Mouse (Mus musculus): Measurements from ENCODE around the gene Brms1. TPM values are rescaled to one million over a fixed set of nuclear protein-coding genes. Genes with fewer than 3 reads are reported as not detected.
"Not testable (repeated sequence)": the region's sequence is repeated elsewhere in the genome, so short reads cannot be mapped to it uniquely, and the experiment has no call there.

Brms1 gene
- polyA plus RNA-seq, 1 experiment from 2014 or later: 86.8 TPM

- peak overlapping the region; percentile 90 for H3K27ac ChIP-seq
- peaks cover 63% of the 10 kb centered on the region for H3K4me1 ChIP-seq (replicated peaks)
- H3K27me3 ChIP-seq (ENCODE audit: insufficient read depth, poor library complexity, severe bottlenecking): peaks cover 62% of the 10 kb centered on the region
- H3K36me3 ChIP-seq: no peaks in the 10 kb centered on the region
- peak overlapping the region; percentile 61 for H3K4me3 ChIP-seq
- peak; percentile 92 for DNase-seq (ENCODE audit: low spot score)
- under 1% methylated on average over 40 of the region's 40 CpGs for WGBS
- no peaks in the 10 kb centered on the region for H3K9me3 ChIP-seq
These were observed 30.6 kb downstream of the Brms1 start for GRCm38 (mm10) chr19:5071545-5072369.

- Histone ChIP-seq H3K4me1 (replicated peaks) (peaks cover 55% of the 10 kb centered on the region), H3K9me3 (no peaks in the 10 kb centered on the region), H3K36me3 (no peaks in the 10 kb centered on the region), H3K4me3 (peak overlapping the region; percentile 61), H3K27ac (peak overlapping the region; percentile 90), H3K27me3 (ENCODE audit: insufficient read depth, poor library complexity, severe bottlenecking) (peaks cover 55% of the 10 kb centered on the region)
- WGBS: 3% methylated on average over 20 of the region's 20 CpGs
- DNase-seq (ENCODE audit: low spot score): peak; percentile 49
These were observed 31.4 kb downstream of the Brms1 start for GRCm38 (mm10) chr19:5072389-5073019.

GRCm38 (mm10) chr19:5073028-5073427, 31.9 kb downstream of the Brms1 start:
- WGBS: under 1% methylated on average over 15 of the region's 15 CpGs
- peaks cover 50% of the 10 kb centered on the region for H3K4me1 ChIP-seq (replicated peaks)
- peaks cover 50% of the 10 kb centered on the region for H3K27me3 ChIP-seq (ENCODE audit: insufficient read depth, poor library complexity, severe bottlenecking)
- H3K27ac ChIP-seq: peak overlapping the region; percentile 90
- DNase-seq (ENCODE audit: low spot score): peak; percentile 85
- H3K9me3 ChIP-seq: no peaks in the 10 kb centered on the region
- no peaks in the 10 kb centered on the region for H3K36me3 ChIP-seq
- H3K4me3 ChIP-seq: peak overlapping the region; percentile 61

GRCm38 (mm10) chr19:5073518-5073917, 32.4 kb downstream of the Brms1 start:
- H3K27ac ChIP-seq: no peak overlapping the region
- H3K27me3 ChIP-seq (ENCODE audit: insufficient read depth, poor library complexity, severe bottlenecking): peaks cover 45% of the 10 kb centered on the region
- H3K36me3 ChIP-seq: no peaks in the 10 kb centered on the region
- peaks cover 45% of the 10 kb centered on the region for H3K4me1 ChIP-seq (replicated peaks)
- H3K9me3 ChIP-seq: no peaks in the 10 kb centered on the region
- no peak for DNase-seq (ENCODE audit: low spot score)
- 48% methylated on average over 5 of the region's 5 CpGs for WGBS
- H3K4me3 ChIP-seq: no peak overlapping the region

GRCm38 (mm10) chr19:5079279-5079678, 38.1 kb downstream of the Brms1 start:
- Histone ChIP-seq H3K4me1 (replicated peaks) (no peaks in the 10 kb centered on the region), H3K27ac (no peak overlapping the region), H3K4me3 (no peak overlapping the region), H3K9me3 (no peaks in the 10 kb centered on the region), H3K27me3 (ENCODE audit: insufficient read depth, poor library complexity, severe bottlenecking) (peaks cover 52% of the 10 kb centered on the region), H3K36me3 (no peaks in the 10 kb centered on the region)
- no peak for DNase-seq (ENCODE audit: low spot score)
- WGBS: 96% methylated on average over 1 of the region's 1 CpGs

GRCm38 (mm10) chr19:5082005-5082404, 40.9 kb downstream of the Brms1 start:
- no peaks in the 10 kb centered on the region for H3K36me3 ChIP-seq
- no peak for DNase-seq (ENCODE audit: low spot score)
- H3K9me3 ChIP-seq: no peaks in the 10 kb centered on the region
- H3K4me1 ChIP-seq (replicated peaks): peaks cover 13% of the 10 kb centered on the region
- H3K27me3 ChIP-seq (ENCODE audit: insufficient read depth, poor library complexity, severe bottlenecking): peaks cover 70% of the 10 kb centered on the region
- H3K4me3 ChIP-seq: no peak overlapping the region
- no peak overlapping the region for H3K27ac ChIP-seq
- 71% methylated on average over 18 of the region's 18 CpGs for WGBS

GRCm38 (mm10) chr19:5082596-5082995, 41.4 kb downstream of the Brms1 start:
- Histone ChIP-seq H3K4me1 (replicated peaks) (peaks cover 18% of the 10 kb centered on the region), H3K27ac (no peak overlapping the region), H3K4me3 (no peak overlapping the region), H3K36me3 (no peaks in the 10 kb centered on the region), H3K27me3 (ENCODE audit: insufficient read depth, poor library complexity, severe bottlenecking) (peaks cover 70% of the 10 kb centered on the region), H3K9me3 (no peaks in the 10 kb centered on the region)
- 65% methylated on average over 24 of the region's 24 CpGs for WGBS
- no peak for DNase-seq (ENCODE audit: low spot score)

- Histone ChIP-seq H3K27me3 (ENCODE audit: insufficient read depth, poor library complexity, severe bottlenecking) (peaks cover 70% of the 10 kb centered on the region), H3K36me3 (no peaks in the 10 kb centered on the region), H3K9me3 (no peaks in the 10 kb centered on the region), H3K4me1 (replicated peaks) (peaks cover 30% of the 10 kb centered on the region), H3K4me3 (peak overlapping the region; percentile 57), H3K27ac (no peak overlapping the region)
- WGBS: 77% methylated on average over 3 of the region's 3 CpGs
- no peak for DNase-seq (ENCODE audit: low spot score)
These were observed 43.0 kb downstream of the Brms1 start for GRCm38 (mm10) chr19:5083961-5084833.

GRCm38 (mm10) chr19:5084834-5085144, 43.6 kb downstream of the Brms1 start:
- H3K4me1 ChIP-seq (replicated peaks): peaks cover 36% of the 10 kb centered on the region
- H3K27me3 ChIP-seq (ENCODE audit: insufficient read depth, poor library complexity, severe bottlenecking): peaks cover 68% of the 10 kb centered on the region
- WGBS: 6% methylated on average over 15 of the region's 15 CpGs

GRCm38 (mm10) chr19:5085145-5085863, 44.1 kb downstream of the Brms1 start, which contains the start of gene Tmem151a:
Gene Tmem151a (minus strand): TSS chr19:5085531.
- no peak for DNase-seq (ENCODE audit: low spot score)
- WGBS: under 1% methylated on average over 69 of the region's 69 CpGs
- H3K9me3 ChIP-seq: no peaks in the 10 kb centered on the region
- H3K36me3 ChIP-seq: peaks cover 10% of the 10 kb centered on the region
- H3K27me3 ChIP-seq (ENCODE audit: insufficient read depth, poor library complexity, severe bottlenecking): peaks cover 63% of the 10 kb centered on the region
- peak within 1 kb of the TSS; percentile 57 for H3K4me3 ChIP-seq
- peaks cover 36% of the 10 kb centered on the region for H3K4me1 ChIP-seq (replicated peaks)
- H3K27ac ChIP-seq: peak within 1 kb of the TSS; percentile 30; the same call in 1 of the 2 replicates

More at GRCm38 (mm10) chr19:5084834-5085144, 43.6 kb downstream of the Brms1 start:
- Histone ChIP-seq H3K9me3 (no peaks in the 10 kb centered on the region), H3K4me3 (peak overlapping the region; percentile 57), H3K27ac (no peak overlapping the region; the same call in 1 of the 2 replicates), H3K36me3 (peaks cover 5% of the 10 kb centered on the region; the same call in 1 of the 2 replicates)
- DNase-seq (ENCODE audit: low spot score): no peak

GRCm38 (mm10) chr19:5086533-5086932, 45.4 kb downstream of the Brms1 start:
- 58% methylated on average over 4 of the region's 4 CpGs for WGBS
- H3K9me3 ChIP-seq; DNase-seq (ENCODE audit: low spot score); H3K27ac ChIP-seq; H3K4me3 ChIP-seq: not testable (repeated sequence)
- Histone ChIP-seq H3K36me3 (peaks cover 22% of the 10 kb centered on the region), H3K4me1 (replicated peaks) (peaks cover 36% of the 10 kb centered on the region), H3K27me3 (ENCODE audit: insufficient read depth, poor library complexity, severe bottlenecking) (peaks cover 51% of the 10 kb centered on the region)

All from hindbrain, embryonic 10.5 days (tissue).